Mouse (Mus musculus): ENCODE measurements around the gene Cd300lf. TPM values are rescaled to one million over a fixed set of nuclear protein-coding genes. Genes with fewer than 3 reads are reported as not detected.

The Cd300lf gene
- polyA plus RNA-seq, 1 experiment from 2014 or later, result 1.6 TPM

DNA sequence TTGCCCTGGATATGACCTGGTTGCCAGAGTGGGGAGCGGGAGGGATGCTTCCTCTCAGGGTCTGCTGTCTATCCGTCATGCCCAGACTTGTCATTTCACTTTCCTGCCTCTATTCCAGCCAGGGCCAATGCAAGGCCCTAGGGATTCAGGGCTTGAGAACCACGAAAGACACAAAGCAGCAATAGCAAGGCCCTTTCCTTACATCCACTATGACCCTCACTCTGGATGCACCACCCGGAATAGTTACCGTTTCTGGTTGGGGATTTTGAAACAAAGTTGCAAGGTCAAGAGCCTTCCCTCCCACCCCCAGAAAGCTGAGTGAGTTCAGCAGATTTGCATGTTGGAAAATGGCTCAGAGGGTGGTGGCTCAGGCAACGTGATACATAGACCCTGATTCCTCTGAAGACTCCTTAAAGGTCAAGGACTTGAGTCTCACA lies 32.2 kb downstream of the Cd300lf start:
- Histone ChIP-seq H3K4me3 (ENCODE audit: low read length) (no peak overlapping the region), H3K4me1 (ENCODE audit: control insufficient read depth, insufficient read depth, low read length) (no peaks in the 10 kb centered on the region; the same call in 1 of the 2 replicates), H3K36me3 (ENCODE audit: control insufficient read depth, insufficient read depth, low read length) (no peaks in the 10 kb centered on the region), H3K27me3 (replicated peaks; ENCODE audit: control insufficient read depth, insufficient read depth, low read length) (no peaks in the 10 kb centered on the region), H3K4me2 (ENCODE audit: low read depth, low read length) (no peak overlapping the region), H3K9ac (ENCODE audit: low read depth, low read length) (no peak overlapping the region), H3K9me3 (ENCODE audit: control insufficient read depth, low read length) (no peaks in the 10 kb centered on the region), H3K27ac (ENCODE audit: low read length) (no peak overlapping the region)
- WGBS, result 44% methylated on average over 6 of the region's 6 CpGs
- ATAC-seq, result no peak

DNA sequence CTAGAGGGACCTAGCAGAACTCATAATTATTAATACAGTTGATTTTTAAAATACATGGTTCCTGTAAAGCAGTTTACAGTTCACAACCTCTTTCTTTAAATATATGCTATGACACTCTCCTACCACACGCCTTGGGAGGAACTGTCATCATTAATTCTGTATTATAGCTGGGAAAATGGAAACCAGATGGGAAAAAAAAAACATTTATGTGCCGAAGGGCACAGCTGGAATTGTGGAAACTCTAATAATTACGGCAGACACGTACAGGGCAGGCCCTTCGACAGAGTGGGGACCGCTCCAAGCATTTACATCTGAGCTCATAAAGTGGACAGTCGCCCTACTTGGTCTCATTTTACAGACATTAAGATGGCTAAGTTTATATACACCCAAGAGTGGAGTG lies 33.1 kb downstream of the Cd300lf start:
- no peak overlapping the region for H3K27ac ChIP-seq (ENCODE audit: low read length)
- no peak for ATAC-seq
- no peaks in the 10 kb centered on the region; the same call in 1 of the 2 replicates for H3K4me1 ChIP-seq (ENCODE audit: control insufficient read depth, insufficient read depth, low read length)
- 43% methylated on average over 7 of the region's 7 CpGs for WGBS
- H3K4me3 ChIP-seq (ENCODE audit: low read length), result no peak overlapping the region
- H3K27me3 ChIP-seq (replicated peaks; ENCODE audit: control insufficient read depth, insufficient read depth, low read length), result no peaks in the 10 kb centered on the region
- H3K4me2 ChIP-seq (ENCODE audit: low read depth, low read length), result no peak overlapping the region
- no peak overlapping the region for H3K9ac ChIP-seq (ENCODE audit: low read depth, low read length)
- H3K9me3 ChIP-seq (ENCODE audit: control insufficient read depth, low read length), result no peaks in the 10 kb centered on the region
- no peaks in the 10 kb centered on the region for H3K36me3 ChIP-seq (ENCODE audit: control insufficient read depth, insufficient read depth, low read length)

DNA sequence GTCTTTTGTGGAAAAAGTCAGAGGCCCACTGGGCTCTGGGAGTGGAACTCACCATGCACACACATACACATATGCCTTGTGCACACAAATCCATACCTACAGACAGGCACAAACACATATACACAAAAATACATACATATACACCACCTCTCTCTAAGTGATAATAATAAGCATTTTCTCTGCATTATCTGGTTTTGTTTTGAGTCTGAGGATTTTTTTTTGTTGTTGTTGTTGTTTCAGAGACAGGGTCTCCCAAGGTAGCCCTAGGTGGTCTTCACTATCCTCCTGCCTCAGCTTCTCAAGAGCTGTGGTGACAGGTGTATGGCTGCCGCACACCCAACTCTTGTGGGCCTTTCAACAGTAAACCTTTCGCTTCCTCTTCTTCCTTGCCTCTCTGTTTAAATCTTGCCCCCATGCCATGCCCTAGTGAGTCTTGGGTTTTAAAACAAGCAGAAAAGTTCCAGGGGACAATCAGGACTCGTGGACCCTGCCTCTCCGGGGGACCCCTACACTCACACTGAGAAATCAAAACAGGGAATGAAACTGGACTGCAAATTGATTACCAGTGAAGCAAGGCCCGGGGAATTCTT lies 33.7 kb downstream of the Cd300lf start:
- no peak for ATAC-seq
- no peaks in the 10 kb centered on the region for H3K9me3 ChIP-seq (ENCODE audit: control insufficient read depth, low read length)
- no peak overlapping the region for H3K27ac ChIP-seq (ENCODE audit: low read length)
- no peaks in the 10 kb centered on the region for H3K27me3 ChIP-seq (replicated peaks; ENCODE audit: control insufficient read depth, insufficient read depth, low read length)
- 79% methylated on average over 5 of the region's 5 CpGs for WGBS
- no peak overlapping the region for H3K9ac ChIP-seq (ENCODE audit: low read depth, low read length)
- no peak overlapping the region for H3K4me3 ChIP-seq (ENCODE audit: low read length)
- H3K4me1 ChIP-seq (ENCODE audit: control insufficient read depth, insufficient read depth, low read length), result no peaks in the 10 kb centered on the region; the same call in 1 of the 2 replicates
- no peak overlapping the region for H3K4me2 ChIP-seq (ENCODE audit: low read depth, low read length)
- no peaks in the 10 kb centered on the region for H3K36me3 ChIP-seq (ENCODE audit: control insufficient read depth, insufficient read depth, low read length)

DNA sequence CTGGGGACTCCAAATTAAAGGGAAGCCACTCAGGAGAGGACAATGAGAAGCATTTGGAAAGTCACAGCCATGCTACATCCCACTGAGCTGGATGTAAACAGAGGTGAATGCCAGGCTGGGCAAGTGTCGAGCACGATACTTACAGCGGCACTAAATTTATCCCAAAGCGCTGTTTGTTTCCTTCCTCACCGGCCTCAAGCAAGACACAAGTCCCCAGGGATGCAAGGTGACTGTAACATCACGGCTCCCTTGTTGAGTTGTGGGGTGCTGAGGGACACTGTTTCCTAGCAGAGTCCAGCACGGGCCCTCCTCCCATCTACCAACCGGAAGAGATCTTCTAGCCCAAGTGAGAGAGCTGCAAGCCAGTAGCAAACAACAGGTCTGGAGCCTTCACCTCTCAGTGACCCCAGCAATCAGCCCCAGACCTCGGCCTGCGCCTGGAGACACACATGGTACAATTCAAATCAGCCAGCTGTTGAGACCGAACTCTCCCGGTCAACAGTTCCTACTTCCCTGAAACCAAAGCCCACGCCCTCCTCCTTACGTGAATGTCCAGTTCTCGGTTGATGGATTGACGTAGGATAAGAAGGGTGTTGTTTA lies 34.5 kb downstream of the Cd300lf start:
- Histone ChIP-seq H3K27ac (ENCODE audit: low read length) (no peak overlapping the region), H3K4me1 (ENCODE audit: control insufficient read depth, insufficient read depth, low read length) (no peaks in the 10 kb centered on the region; the same call in 1 of the 2 replicates), H3K4me3 (ENCODE audit: low read length) (no peak overlapping the region), H3K4me2 (ENCODE audit: low read depth, low read length) (no peak overlapping the region), H3K9ac (ENCODE audit: low read depth, low read length) (no peak overlapping the region), H3K9me3 (ENCODE audit: control insufficient read depth, low read length) (no peaks in the 10 kb centered on the region), H3K36me3 (ENCODE audit: control insufficient read depth, insufficient read depth, low read length) (no peaks in the 10 kb centered on the region), H3K27me3 (replicated peaks; ENCODE audit: control insufficient read depth, insufficient read depth, low read length) (no peaks in the 10 kb centered on the region)
- ATAC-seq, result no peak; the same call in 1 of the 2 replicates
- WGBS, result 29% methylated on average over 16 of the region's 16 CpGs

DNA sequence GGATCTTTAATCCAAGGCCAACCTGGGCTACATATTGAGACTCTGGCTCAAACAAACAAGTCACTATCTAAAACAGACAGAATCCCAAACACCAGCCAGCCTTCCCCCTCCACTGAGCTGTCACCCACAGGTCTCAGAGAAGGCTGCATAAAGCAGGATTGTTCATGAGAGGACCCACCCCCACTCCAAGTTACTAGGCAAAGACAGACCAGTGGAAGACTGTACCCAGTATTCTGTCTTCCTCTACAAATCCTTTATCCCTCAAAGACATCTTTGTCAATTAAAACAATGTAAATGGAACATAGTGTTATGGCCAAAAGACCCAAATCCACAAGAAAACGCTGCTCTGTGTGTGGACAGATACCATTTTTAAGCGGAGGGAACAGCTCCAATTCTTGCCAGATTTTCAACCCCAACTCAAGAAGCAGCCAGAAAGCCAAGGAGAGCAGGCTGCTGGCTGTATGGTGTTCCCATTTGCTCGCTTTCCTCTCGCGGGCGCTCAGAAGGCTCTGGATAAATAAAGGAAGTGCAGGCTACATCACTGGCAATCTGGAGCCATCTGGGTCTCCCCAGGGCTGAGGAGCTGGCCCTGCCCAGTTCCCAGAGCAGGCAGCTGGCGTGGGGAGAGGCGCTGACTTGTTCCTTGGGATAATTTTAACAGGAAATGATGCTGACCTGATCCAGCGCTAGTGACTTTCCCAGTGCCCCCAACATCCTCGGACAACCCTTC lies 35.4 kb downstream of the Cd300lf start:
- 37% methylated on average over 10 of the region's 10 CpGs for WGBS
- Histone ChIP-seq H3K27ac (ENCODE audit: low read length) (no peak overlapping the region), H3K4me1 (ENCODE audit: control insufficient read depth, insufficient read depth, low read length) (no peaks in the 10 kb centered on the region; the same call in 1 of the 2 replicates), H3K4me2 (ENCODE audit: low read depth, low read length) (no peak overlapping the region), H3K9me3 (ENCODE audit: control insufficient read depth, low read length) (no peaks in the 10 kb centered on the region), H3K36me3 (ENCODE audit: control insufficient read depth, insufficient read depth, low read length) (no peaks in the 10 kb centered on the region), H3K9ac (ENCODE audit: low read depth, low read length) (no peak overlapping the region), H3K27me3 (replicated peaks; ENCODE audit: control insufficient read depth, insufficient read depth, low read length) (no peaks in the 10 kb centered on the region), H3K4me3 (ENCODE audit: low read length) (no peak overlapping the region)
- peak; percentile 53; the same call in 1 of the 2 replicates for ATAC-seq

DNA sequence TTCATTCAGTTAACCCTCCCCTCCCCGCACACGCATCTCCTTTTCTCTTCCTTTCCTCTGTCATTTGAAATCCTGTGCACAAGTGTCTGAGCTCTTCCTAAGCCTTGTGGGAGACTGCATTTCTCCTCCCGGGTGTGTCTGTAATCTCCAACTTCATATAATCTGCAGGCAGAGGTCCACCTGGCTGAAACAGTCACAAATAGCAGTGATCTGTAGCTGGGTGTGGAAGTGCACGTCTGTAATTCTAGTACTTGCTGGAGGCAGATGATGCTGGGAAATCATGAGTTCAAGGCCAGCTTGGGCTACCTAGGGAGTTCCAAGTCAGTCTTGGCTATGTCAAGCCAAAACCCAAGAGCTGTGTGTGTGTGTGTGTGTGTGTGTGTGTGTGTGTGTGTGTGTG lies 41.7 kb downstream of the Cd300lf start:
- Histone ChIP-seq H3K9me3 (ENCODE audit: control insufficient read depth, low read length) (no peaks in the 10 kb centered on the region), H3K27me3 (replicated peaks; ENCODE audit: control insufficient read depth, insufficient read depth, low read length) (peaks cover 9% of the 10 kb centered on the region; the same call in 1 of the 2 replicates), H3K4me1 (ENCODE audit: control insufficient read depth, insufficient read depth, low read length) (0 out of 2 replicates have a peak, but pooled peaks cover 4% of the 10 kb centered on the region), H3K27ac (ENCODE audit: low read length) (no peak overlapping the region), H3K4me2 (ENCODE audit: low read depth, low read length) (no peak overlapping the region), H3K4me3 (ENCODE audit: low read length) (no peak overlapping the region), H3K9ac (ENCODE audit: low read depth, low read length) (no peak overlapping the region), H3K36me3 (ENCODE audit: control insufficient read depth, insufficient read depth, low read length) (no peaks in the 10 kb centered on the region)
- no peak for ATAC-seq
- WGBS, result 12% methylated on average over 4 of the region's 4 CpGs

DNA sequence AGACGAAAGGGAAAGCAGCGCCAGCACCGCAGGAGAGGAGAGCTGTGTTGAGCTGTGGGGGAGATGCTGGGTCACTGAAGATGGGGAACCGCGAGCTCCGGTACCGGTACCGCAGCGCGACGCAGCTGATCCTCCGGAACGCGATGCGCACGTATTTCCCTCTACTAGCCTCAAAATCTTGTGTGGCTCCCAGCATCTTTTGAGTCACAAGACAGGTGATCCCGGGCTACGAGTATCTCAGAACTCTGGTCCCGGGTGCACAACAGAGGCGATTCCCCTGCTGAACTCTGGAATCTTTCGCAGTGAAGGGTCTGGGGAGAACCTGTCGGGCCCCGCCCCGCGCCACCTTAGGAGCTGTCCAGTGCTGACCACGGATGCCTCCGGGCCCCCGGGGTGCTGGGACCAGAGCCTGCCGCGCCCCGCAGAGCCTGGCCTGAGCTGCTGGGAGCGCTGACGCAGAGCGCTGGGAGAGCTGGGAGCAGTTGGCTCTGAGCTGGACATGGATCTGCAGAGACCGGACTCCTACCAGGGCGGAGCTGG lies 42.4 kb downstream of the Cd300lf start, which contains the start of gene Rab37:
Gene Rab37, plus strand, starts transcription at position 70 of the 540 bp plus-strand sequence.
- 0 out of 2 replicates have a peak within 1 kb of the TSS, but pooled peaks have one; percentile 10 for H3K4me2 ChIP-seq (ENCODE audit: low read depth, low read length)
- WGBS, result 2% methylated on average over 36 of the region's 36 CpGs

DNA sequence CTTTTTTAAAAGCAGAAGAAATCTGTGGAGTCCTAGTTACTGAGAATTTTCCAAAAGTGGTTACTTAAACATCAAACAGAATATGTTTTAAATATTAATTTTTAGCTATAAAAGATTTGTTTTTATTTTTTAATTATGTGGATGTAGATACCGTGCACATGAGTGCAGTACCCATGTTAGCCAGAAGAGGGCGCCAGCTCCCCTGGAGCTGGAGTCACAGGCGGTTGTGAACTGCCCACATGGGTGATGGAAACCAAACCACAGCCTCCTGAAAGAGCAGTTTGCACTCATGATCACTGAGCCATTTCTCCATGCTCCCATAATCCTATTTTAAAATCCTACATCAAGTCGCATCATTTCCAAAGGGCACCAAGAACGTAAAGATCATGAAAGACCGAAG lies 43.9 kb downstream of the Cd300lf start:
- Histone ChIP-seq H3K4me3 (ENCODE audit: low read length) (no peak overlapping the region), H3K9me3 (ENCODE audit: control insufficient read depth, low read length) (no peaks in the 10 kb centered on the region), H3K27ac (ENCODE audit: low read length) (no peak overlapping the region), H3K36me3 (ENCODE audit: control insufficient read depth, insufficient read depth, low read length) (no peaks in the 10 kb centered on the region), H3K27me3 (replicated peaks; ENCODE audit: control insufficient read depth, insufficient read depth, low read length) (peaks cover 9% of the 10 kb centered on the region; the same call in 1 of the 2 replicates), H3K9ac (ENCODE audit: low read depth, low read length) (no peak overlapping the region), H3K4me2 (ENCODE audit: low read depth, low read length) (no peak overlapping the region), H3K4me1 (ENCODE audit: control insufficient read depth, insufficient read depth, low read length) (0 out of 2 replicates have a peak, but pooled peaks cover 4% of the 10 kb centered on the region)
- WGBS, result 66% methylated on average over 6 of the region's 6 CpGs
- no peak for ATAC-seq

More for the DNA sequence above, 42.4 kb downstream of the Cd300lf start, which contains the start of gene Rab37:
- ATAC-seq, result peak; percentile 48; the same call in 1 of the 2 replicates
- H3K4me1 ChIP-seq (ENCODE audit: control insufficient read depth, insufficient read depth, low read length), result 0 out of 2 replicates have a peak, but pooled peaks cover 4% of the 10 kb centered on the region
- H3K27me3 ChIP-seq (replicated peaks; ENCODE audit: control insufficient read depth, insufficient read depth, low read length), result peaks cover 9% of the 10 kb centered on the region; the same call in 1 of the 2 replicates
- H3K36me3 ChIP-seq (ENCODE audit: control insufficient read depth, insufficient read depth, low read length), result no peaks in the 10 kb centered on the region
- H3K9ac ChIP-seq (ENCODE audit: low read depth, low read length), result peak within 1 kb of the TSS; percentile 21; the same call in 1 of the 2 replicates
- H3K9me3 ChIP-seq (ENCODE audit: control insufficient read depth, low read length), result no peaks in the 10 kb centered on the region
- H3K4me3 ChIP-seq (ENCODE audit: low read length), result 0 out of 2 replicates have a peak within 1 kb of the TSS, but pooled peaks have one; percentile 7
- no peak within 1 kb of the TSS for H3K27ac ChIP-seq (ENCODE audit: low read length)

DNA sequence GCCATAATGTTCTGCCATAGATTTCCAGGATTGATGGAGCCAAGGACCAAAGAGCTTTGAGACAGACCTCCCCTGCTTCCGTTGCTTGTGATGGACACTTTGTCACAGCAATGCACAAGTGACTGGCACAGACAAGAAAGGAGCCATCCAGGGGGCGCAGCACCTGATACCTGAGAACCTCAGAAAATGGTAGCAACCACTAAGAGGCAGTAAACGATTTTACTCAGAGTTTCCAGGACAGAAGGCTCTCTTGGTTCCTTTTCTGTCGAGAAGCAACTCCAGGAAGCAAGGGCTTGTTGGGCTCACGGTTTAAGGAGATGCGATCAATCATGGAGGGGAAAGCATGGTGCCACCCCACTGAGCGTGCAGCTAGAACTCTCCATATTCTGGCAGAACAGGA lies 47.6 kb downstream of the Cd300lf start:
- H3K36me3 ChIP-seq (ENCODE audit: control insufficient read depth, insufficient read depth, low read length), result no peaks in the 10 kb centered on the region
- no peaks in the 10 kb centered on the region for H3K9me3 ChIP-seq (ENCODE audit: control insufficient read depth, low read length)
- no peak overlapping the region for H3K4me2 ChIP-seq (ENCODE audit: low read depth, low read length)
- no peak overlapping the region for H3K4me3 ChIP-seq (ENCODE audit: low read length)
- no peak for ATAC-seq
- no peak overlapping the region for H3K9ac ChIP-seq (ENCODE audit: low read depth, low read length)
- WGBS, result 51% methylated on average over 7 of the region's 7 CpGs
- H3K27me3 ChIP-seq (replicated peaks; ENCODE audit: control insufficient read depth, insufficient read depth, low read length), result peaks cover under 1% of the 10 kb centered on the region; the same call in 1 of the 2 replicates
- 0 out of 2 replicates have a peak, but pooled peaks cover under 1% of the 10 kb centered on the region for H3K4me1 ChIP-seq (ENCODE audit: control insufficient read depth, insufficient read depth, low read length)
- H3K27ac ChIP-seq (ENCODE audit: low read length), result no peak overlapping the region
